Mouse (Mus musculus) gastrocnemius, adult 2 months (tissue): ENCODE results near the gene Rassf6. TPM values are rescaled to one million over a fixed set of nuclear protein-coding genes. Genes with fewer than 3 reads are reported as not detected.

ENCODE experiments used
- DNase-seq: peaks from one replicate; pipeline ENCODE4 v3.0.0; 2022
- H3K27ac ChIP-seq: fragments of 200-600 bp; 2 replicates; pipeline ENCODE4 v1.8.1; 2022; ENCODE audit warnings: mild to moderate bottlenecking
- H3K4me3 ChIP-seq: fragments of 200-600 bp; 2 replicates; pipeline ENCODE4 v1.8.1; 2022; ENCODE audit warnings: mild to moderate bottlenecking, moderate library complexity
- CTCF ChIP-seq: fragments of 200-600 bp; IDR thresholded peaks from 2 replicates; pipeline ENCODE4 v1.8.1; 2022; ENCODE audit warnings: antibody characterized with exemption, mild to moderate bottlenecking, moderate library complexity
- intact Hi-C: fragments of 180-260 bp; cut with DNase I; formaldehyde crosslinking; loops from one replicate; pipeline ENCODE4 v1.15.1; 2025
- long read RNA-seq, 2 experiments: library from polyadenylated mRNA; stranded (forward); transcript quantifications; one replicate each; pipeline ENCODE4 v2.0.0; 2021
- total RNA-seq, 2 experiments: library from RNA; stranded (reverse); gene quantifications; 2 replicates each; pipeline ENCODE4 v1.2.3; 2021

Gene Rassf6
- not detected for total RNA-seq
- long read RNA-seq, experiment 1: 0 reads
- long read RNA-seq, experiment 2: 0 reads

DNA sequence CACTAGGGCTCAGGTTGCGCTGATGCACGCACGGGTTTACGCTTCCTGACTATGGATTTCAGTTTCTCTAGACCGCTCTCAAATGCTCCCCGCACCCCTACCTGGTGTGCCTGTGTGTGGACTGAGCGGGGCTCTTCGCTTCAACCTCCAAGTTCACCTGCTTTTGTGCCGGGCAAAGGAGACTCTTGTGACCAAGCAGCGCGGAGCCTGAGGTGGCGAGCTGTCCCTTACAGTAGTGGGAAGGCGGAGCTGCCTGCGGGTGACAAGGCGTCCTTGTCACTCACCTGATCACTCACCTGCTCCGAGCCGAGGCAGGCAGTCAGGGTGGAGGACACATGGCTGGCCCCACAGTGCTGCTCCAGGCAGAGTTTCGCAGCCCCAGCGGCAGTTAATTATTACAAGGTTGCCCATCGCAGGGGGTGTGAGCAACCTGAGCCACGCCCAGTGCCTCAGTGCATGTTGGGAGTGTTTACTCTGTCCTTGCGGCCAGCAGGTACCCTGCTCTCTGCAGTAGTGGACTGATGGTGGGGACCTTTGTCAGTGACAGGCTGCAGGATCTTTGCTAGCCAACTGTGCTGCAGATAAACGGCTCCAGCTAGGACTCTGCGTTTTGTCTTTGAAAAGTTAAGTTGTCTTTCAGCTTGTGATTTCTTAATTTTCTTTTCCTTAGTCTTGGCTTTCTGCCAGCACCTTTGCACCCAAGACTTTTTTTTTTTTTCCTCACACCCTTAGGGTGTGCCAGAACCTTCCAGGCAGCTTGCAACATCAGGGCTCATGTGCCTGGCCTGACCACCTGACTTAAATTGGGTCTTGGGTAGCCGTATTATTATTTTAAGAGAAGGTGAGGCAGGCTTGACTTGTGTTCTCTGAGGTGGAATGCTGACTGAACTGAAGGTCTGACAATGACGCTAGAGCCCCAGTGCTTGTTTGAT lies at the start of gene Rassf6:
TSS of gene Rassf6 (minus strand) at position 372 of the 932 bp plus-strand sequence.
- intact Hi-C loops: no loop called here
- Histone ChIP-seq H3K4me3 (peak within 1 kb of the TSS; percentile 62), H3K27ac (no peak within 1 kb of the TSS)
- no peak for TF ChIP-seq CTCF
- DNase-seq: no peak

DNA sequence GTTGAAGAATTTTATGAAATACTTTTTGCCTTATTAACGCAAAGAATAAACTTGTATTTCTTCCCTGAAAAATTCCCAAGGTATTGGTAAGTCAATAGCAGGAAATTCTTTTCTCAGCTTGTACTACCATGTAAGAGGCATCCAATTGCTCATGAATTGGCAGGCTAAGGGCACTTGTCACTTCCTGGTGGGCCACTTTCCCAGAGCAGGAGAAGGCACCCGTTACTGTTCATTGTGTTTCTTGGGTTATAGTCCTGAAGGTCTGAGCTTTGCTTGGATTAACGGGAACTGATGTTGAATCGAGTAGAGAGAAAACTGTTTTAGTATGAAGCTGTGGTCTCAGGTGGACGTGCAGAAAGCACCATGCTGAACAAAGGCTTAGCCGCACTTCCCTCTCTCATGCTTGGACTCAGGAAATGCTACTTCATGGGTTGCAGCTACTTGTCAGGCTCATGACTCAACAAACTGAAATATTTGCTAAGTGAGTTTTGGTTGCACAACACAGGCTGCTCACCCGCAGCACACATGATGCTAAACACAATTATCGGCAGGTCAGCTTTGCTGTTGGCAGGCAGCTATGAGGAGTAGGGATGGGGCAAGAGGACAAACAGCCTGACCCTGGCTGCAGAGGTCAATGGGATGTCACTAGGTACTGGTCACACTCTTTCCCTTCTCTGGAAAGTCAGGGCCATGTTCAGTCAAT lies 49.1 kb upstream of the Rassf6 start:
- no peak for DNase-seq
- Histone ChIP-seq H3K27ac (no peak overlapping the region), H3K4me3 (no peak overlapping the region)
- intact Hi-C loops: no loop called here
- no peak for TF ChIP-seq CTCF

DNA sequence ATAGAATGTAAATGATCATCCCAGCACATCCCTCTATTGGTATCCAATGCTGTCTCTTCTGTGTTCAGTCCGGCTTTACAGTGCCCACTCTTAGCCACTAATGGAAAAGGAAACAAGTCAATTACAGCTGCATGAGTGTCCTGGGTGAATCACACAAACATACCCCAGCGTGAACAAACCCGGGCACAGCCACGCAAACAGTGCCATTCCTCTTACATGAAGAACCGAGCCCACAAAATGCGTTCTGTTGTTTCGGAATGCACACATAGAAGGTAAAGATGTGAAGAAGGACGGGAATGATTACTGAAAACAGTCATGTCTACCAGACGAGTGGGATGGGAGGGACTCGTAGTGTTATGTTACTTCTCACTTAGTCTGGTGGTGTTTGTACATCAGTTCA lies 47.5 kb upstream of the Rassf6 start:
- Histone ChIP-seq H3K27ac (no peak overlapping the region), H3K4me3 (no peak overlapping the region)
- no peak for TF ChIP-seq CTCF
- intact Hi-C loops: no loop called here
- no peak for DNase-seq

DNA sequence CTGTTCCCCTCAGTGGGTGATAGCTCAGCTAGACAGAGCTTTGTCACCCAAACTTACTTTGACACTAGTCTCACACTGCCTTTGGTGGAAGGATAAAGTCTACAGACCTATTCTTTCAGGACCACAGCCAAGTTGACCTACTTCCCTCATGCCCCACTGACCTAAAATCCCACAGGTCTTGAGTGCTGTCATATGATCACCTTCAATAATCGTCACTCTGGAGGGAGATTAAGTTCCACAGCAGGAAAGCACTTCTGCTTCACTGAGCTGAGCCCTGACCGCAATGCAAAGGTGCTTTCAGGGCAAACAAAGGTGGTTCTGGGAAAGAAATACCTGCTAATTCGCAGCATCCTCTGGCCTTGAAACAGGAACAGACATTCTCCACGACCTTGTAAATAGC lies 44.5 kb upstream of the Rassf6 start:
- intact Hi-C loops: no loop called here
- Histone ChIP-seq H3K27ac (no peak overlapping the region), H3K4me3 (no peak overlapping the region)
- no peak for DNase-seq
- TF ChIP-seq CTCF: no peak

DNA sequence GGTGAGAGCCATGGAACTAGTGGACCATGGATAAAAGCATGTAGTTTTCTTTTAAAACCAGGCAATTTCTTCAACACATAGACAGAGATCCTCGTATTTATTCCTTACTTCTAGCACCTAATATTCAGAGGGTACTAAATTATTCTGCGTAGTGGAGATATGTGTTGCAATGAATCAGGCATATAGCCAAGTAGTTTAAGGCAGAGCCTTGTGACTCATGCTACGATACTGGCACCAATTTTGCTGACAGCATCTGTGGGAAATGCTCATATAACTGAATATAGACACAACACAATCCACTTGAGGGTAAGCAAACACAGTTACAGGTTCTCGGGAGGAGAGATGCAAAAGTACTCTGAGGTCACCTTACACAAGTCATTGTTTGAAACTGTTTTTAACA lies 41.4 kb upstream of the Rassf6 start:
- no peak for TF ChIP-seq CTCF
- intact Hi-C loops: no loop called here
- H3K27ac ChIP-seq: no peak overlapping the region
- no peak for DNase-seq
- no peak overlapping the region for H3K4me3 ChIP-seq

DNA sequence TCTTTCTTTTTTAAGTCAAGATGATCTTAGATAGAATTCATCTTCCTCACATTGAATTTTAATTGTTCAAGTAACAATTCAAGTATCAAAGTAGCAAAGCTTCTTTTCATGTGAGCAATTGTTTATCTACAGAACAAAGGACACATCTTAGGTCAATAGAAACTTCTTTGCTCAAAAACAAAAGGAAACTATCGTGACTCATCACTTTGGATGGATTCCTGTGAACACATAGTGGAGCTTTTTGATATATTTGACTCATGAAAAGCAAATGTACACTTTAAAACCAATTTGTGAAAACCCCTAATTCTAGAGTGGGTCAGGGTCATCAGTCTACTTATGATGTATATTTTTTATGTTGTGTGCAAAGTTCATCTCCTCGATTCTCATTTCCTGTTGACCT lies 37.1 kb upstream of the Rassf6 start:
- DNase-seq: no peak
- Histone ChIP-seq H3K4me3 (no peak overlapping the region), H3K27ac (no peak overlapping the region)
- intact Hi-C loops: no loop called here
- TF ChIP-seq CTCF: no peak

GRCm38 (mm10) chr5:90661852-90662251 lies 21.4 kb upstream of the Rassf6 start:
- H3K27ac ChIP-seq: no peak overlapping the region
- no peak overlapping the region for H3K4me3 ChIP-seq

DNA sequence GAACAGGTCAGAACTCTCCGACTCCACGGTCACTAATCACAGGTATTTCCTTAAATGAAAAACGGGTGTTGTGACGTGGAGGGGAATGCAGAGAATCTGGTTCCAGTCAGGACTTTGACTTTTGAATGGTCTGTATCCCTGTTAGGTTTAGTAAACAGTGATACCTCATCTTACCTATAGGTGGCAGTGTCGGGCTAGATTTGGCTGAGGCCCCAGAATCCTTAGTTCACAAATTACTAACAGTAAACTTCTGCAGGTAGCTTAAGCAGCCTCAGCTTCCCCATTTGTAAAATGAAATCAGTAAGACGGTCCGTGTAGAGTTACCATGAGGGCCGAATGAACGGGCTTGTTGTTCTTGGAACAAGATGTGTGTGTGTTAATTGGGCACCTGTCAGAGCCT lies 21.0 kb upstream of the Rassf6 start:
- intact Hi-C loops: loop anchor here (2.0 to 5.0 kb wide), 3 partner anchors 126 to 271 kb away; partner anchors contain the start of genes Cxcl3 and Mthfd2l
- no peak overlapping the region for H3K4me3 ChIP-seq
- H3K27ac ChIP-seq: no peak overlapping the region
- DNase-seq: peak; percentile 33
- TF ChIP-seq CTCF: peak; percentile 90

More at GRCm38 (mm10) chr5:90661852-90662251, 21.4 kb upstream of the Rassf6 start:
- TF ChIP-seq CTCF: no peak
- intact Hi-C loops: loop anchor here (2.0 to 5.0 kb wide), 3 partner anchors 125 to 270 kb away; partner anchors contain the start of genes Cxcl3 and Mthfd2l
- DNase-seq: no peak

DNA sequence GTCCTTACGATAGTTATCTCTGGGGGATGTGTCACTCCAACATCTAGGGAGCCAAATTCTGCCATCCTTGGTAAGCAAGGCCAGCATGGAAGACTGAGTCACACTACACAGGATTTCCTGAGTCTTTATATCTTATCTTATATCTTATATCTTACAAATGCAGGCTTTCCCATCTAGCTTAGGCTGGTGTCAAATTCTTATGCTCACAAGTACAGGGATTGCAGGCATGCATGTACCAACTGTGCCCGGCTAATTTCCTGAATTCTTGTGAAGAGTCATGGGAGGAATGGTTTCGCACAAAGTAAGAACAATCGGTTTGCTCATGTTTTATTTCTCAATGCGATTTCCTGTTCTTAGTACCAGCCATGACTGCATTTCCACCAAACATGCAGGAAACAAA lies 20.0 kb upstream of the Rassf6 start:
- intact Hi-C loops: loop anchor here (2.0 to 5.0 kb wide), 3 partner anchors 127 to 272 kb away; partner anchors contain the start of genes Cxcl3 and Mthfd2l
- no peak for TF ChIP-seq CTCF
- no peak overlapping the region for H3K27ac ChIP-seq
- DNase-seq: no peak
- no peak overlapping the region for H3K4me3 ChIP-seq

DNA sequence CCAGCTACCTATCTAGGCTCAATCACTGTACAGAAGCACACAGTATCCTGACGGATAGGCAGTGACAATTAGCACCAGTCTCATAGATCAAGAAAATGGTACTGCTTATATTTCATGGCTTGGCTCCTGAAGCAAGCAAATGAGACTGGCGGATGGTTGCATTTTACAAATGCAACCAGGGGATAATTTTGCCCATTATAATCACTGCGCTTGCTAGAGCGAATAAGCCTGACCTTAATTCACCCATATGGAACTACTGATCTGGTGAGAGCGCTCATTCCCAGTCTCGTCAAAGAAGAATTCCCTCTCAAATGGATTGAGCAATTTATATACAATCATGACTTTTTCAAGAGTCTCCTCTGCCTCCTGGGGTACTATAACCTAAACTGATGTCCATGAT lies 16.2 kb upstream of the Rassf6 start:
- no peak overlapping the region for H3K4me3 ChIP-seq
- H3K27ac ChIP-seq: no peak overlapping the region
- no peak for DNase-seq
- TF ChIP-seq CTCF: no peak
- intact Hi-C loops: no loop called here

GRCm38 (mm10) chr5:90655891-90656290 lies 15.4 kb upstream of the Rassf6 start:
- intact Hi-C loops: no loop called here
- DNase-seq: no peak
- no peak for TF ChIP-seq CTCF
- Histone ChIP-seq H3K4me3 (no peak overlapping the region), H3K27ac (no peak overlapping the region)

- no peak for TF ChIP-seq CTCF
- no peak overlapping the region for H3K4me3 ChIP-seq
- H3K27ac ChIP-seq: no peak overlapping the region
- DNase-seq: no peak
- intact Hi-C loops: loop anchor here (5.0 kb wide), 1 partner anchor 52 kb away; no protein-coding TSS in a partner anchor
Observed at GRCm38 (mm10) chr5:90654798-90655197, 14.3 kb upstream of the Rassf6 start.

DNA sequence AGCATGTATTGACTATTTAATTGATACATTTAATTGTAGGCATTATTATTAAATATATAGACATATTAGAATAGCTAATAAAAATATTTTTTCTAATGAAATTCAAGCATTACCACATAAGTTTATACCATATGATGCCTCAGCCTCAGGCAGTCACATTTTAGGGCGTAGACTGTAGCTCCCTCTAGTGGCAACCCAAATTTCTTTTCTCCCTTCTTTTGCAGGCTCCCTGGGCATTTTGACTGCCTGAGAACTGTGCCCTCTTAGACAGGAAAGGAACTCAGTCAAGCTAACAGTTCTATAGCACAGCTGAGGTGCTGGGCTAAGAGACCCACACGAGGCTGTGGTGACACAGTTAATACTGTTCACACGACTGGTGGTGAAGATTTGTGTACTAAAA lies 12.3 kb upstream of the Rassf6 start:
- Histone ChIP-seq H3K4me3 (no peak overlapping the region), H3K27ac (no peak overlapping the region)
- no peak for DNase-seq
- peak; percentile 88 for TF ChIP-seq CTCF
- intact Hi-C loops: loop anchor here (5.0 kb wide), 1 partner anchor 50 kb away; no protein-coding TSS in a partner anchor
